Mouse (Mus musculus) embryonic fibroblast, embryonic 13.5 days (primary cell): Measurements from ENCODE around the gene Cav3.

Experiments used
- CTCF ChIP-seq: IDR thresholded peaks from 2 replicates; pipeline ENCODE4 v1.5.1; 2011; ENCODE audit warnings: mild to moderate bottlenecking, control low read depth, low read length, moderate library complexity, borderline replicate concordance; ENCODE audit not compliant: insufficient read depth
- POLR2A ChIP-seq: IDR thresholded peaks from 2 replicates; pipeline ENCODE4 v1.6.1; 2011; ENCODE audit warnings: low read depth, mild to moderate bottlenecking, control low read depth, low read length, moderate library complexity

- TF ChIP-seq POLR2A (no peak), CTCF (no peak)
Measured at GRCm38 (mm10) chr6:112507617-112508016, 48.3 kb downstream of the Cav3 start.
